Mouse (Mus musculus) layer of hippocampus, adult 6 months (tissue): ENCODE results near the gene Fthl17d. TPM values are rescaled to one million over a fixed set of nuclear protein-coding genes. Genes with fewer than 3 reads are reported as not detected.

Experiments used
- long read RNA-seq, 2 experiments: library from polyadenylated mRNA; unstranded; transcript quantifications; one replicate each; pipeline ENCODE4 v2.0.0; 2019 to 2020
- polyA plus RNA-seq: library from polyadenylated mRNA; unstranded; fragments of <200 nt; fragmentation: Nextera tagmentation; gene quantifications from 2 replicates; pipeline ENCODE4 v1.2.3, GENCODE M21; 2021

Fthl17d gene
- not detected in 2 replicates for polyA plus RNA-seq
- long read RNA-seq, experiment 1, result 0 reads
- long read RNA-seq, experiment 2, result 0 reads

GRCm38 (mm10) chrX:8986655-8987054 is at the start of gene Fthl17d:
Gene Fthl17d, minus strand, starts transcription at chrX:8986755.

GRCm38 (mm10) chrX:9033193-9033592 is 46.6 kb upstream of the Fthl17d start, which contains the start of gene Fthl17e:
Gene Fthl17e, plus strand, starts transcription at chrX:9033493.

GRCm38 (mm10) chrX:8976459-8976858 is 10.1 kb downstream of the Fthl17d start, which contains the start of gene Fthl17c:
Gene Fthl17c, minus strand, starts transcription at chrX:8976559.

GRCm38 (mm10) chrX:8962875-8963274 is 23.7 kb downstream of the Fthl17d start, which contains the start of gene Fthl17b:
Gene Fthl17b, minus strand, starts transcription at chrX:8962975.

Other genes with a start within 250 kb of the Fthl17d start
- gene Ssx9, start 238.3 kb downstream of the Fthl17d start, polyA plus RNA-seq, result not detected in 2 replicates
- gene Ssxb5, start 183.1 kb downstream of the Fthl17d start, polyA plus RNA-seq, result not detected in 2 replicates
- gene Gm6592, start 142.8 kb downstream of the Fthl17d start, polyA plus RNA-seq, result not detected in 2 replicates
- gene Gm5751, start 112.5 kb downstream of the Fthl17d start, polyA plus RNA-seq, result not detected in 2 replicates
- gene B630019K06Rik, start 94.4 kb downstream of the Fthl17d start, polyA plus RNA-seq, result 5.2 and 6.2 TPM in 2 replicates
- gene Fthl17b, start 23.8 kb downstream of the Fthl17d start, polyA plus RNA-seq, result not detected in 2 replicates
- gene Fthl17c, start 10.2 kb downstream of the Fthl17d start, polyA plus RNA-seq, result not detected in 2 replicates
- gene Fthl17e, start 46.7 kb upstream of the Fthl17d start, polyA plus RNA-seq, result not detected in 2 replicates
- not detected in 2 replicates for gene Fthl17f, start 76.3 kb upstream of the Fthl17d start, polyA plus RNA-seq
- gene 4930402K13Rik, start 117.8 kb upstream of the Fthl17d start, polyA plus RNA-seq, result not detected in 2 replicates
- gene Lancl3, start 213.1 kb upstream of the Fthl17d start, polyA plus RNA-seq, result 1.8 and 1.9 TPM in 2 replicates